Mouse (Mus musculus) embryonic fibroblast, embryonic 13.5 days (primary cell): ENCODE results near the gene Lct.

Experiments used
- CTCF ChIP-seq: IDR thresholded peaks from 2 replicates; pipeline ENCODE4 v1.5.1; 2011; ENCODE audit warnings: mild to moderate bottlenecking, control low read depth, low read length, moderate library complexity, borderline replicate concordance; ENCODE audit not compliant: insufficient read depth
- POLR2A ChIP-seq: IDR thresholded peaks from 2 replicates; pipeline ENCODE4 v1.6.1; 2011; ENCODE audit warnings: low read depth, mild to moderate bottlenecking, control low read depth, low read length, moderate library complexity

DNA sequence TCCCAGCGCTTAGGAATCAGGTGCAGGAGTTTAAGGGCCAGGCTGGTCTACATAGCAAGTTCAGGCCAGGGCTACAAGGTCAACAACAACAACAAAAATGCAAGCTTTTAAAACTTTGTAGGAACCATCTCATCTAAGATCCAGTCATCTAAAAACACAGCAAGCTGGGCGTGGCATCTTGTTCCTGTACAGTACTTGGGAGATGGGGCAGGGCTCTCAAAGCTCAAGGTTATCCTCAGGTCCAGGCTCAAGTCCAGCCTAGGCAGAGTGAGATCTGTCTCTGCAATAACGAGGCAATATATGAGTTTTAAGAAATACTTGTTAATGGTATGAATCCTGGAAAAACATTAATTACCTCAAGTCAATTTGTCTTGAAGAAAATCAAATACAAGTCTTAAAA lies 49.6 kb downstream of the Lct start:
- TF ChIP-seq POLR2A (no peak), CTCF (no peak)
